Mouse (Mus musculus) cerebellum, postnatal 4 days (tissue): ENCODE data around the gene C1qtnf5.
"Not testable (repeated sequence)": the region's sequence is repeated elsewhere in the genome, so short reads cannot be mapped to it uniquely, and the experiment has no call there.

Experiments used
- DNase-seq, 2 experiments: peaks; one replicate each; pipeline ENCODE4 v3.0.0; 2022; ENCODE audit warnings: low spot score in 2 of 2, mixed read lengths in 1 of 2

Gene C1qtnf5

GRCm38 (mm10) chr9:44104881-44105280 lies 2.2 kb upstream of the C1qtnf5 start:
- DNase-seq, result no peak

- no peak for DNase-seq
Observed at GRCm38 (mm10) chr9:44105781-44106180, 1.3 kb upstream of the C1qtnf5 start.

GRCm38 (mm10) chr9:44106182-44106581 lies 863 bp upstream of the C1qtnf5 start:
- no peak for DNase-seq

- no peak for DNase-seq
Observed at GRCm38 (mm10) chr9:44106596-44106995, 449 bp upstream of the C1qtnf5 start.

GRCm38 (mm10) chr9:44107557-44108179 lies 623 bp downstream of the C1qtnf5 start:
- DNase-seq, result peak in 1 of 2 experiments; percentile 66

GRCm38 (mm10) chr9:44108269-44109055 lies 1.4 kb downstream of the C1qtnf5 start:
- no peak for DNase-seq

GRCm38 (mm10) chr9:44109360-44110095 lies 2.5 kb downstream of the C1qtnf5 start:
- peak; percentile 72 to 86 for DNase-seq

GRCm38 (mm10) chr9:44111909-44112308 lies 4.9 kb downstream of the C1qtnf5 start:
- DNase-seq, result not testable (repeated sequence)

- DNase-seq, result peak; percentile 91 to 97
Observed at GRCm38 (mm10) chr9:44113105-44113789, 6.2 kb downstream of the C1qtnf5 start, which contains the start of the genes Gm49380 and Rnf26. Gene Gm49380, minus strand, starts transcription at chr9:44113500. Gene Rnf26, minus strand, starts transcription at chr9:44113517.

- no peak for DNase-seq
Observed at GRCm38 (mm10) chr9:44114453-44114852, 7.4 kb downstream of the C1qtnf5 start.

- DNase-seq, result no peak
Observed at GRCm38 (mm10) chr9:44115599-44115998, 8.6 kb downstream of the C1qtnf5 start.

GRCm38 (mm10) chr9:44116182-44116581 lies 9.1 kb downstream of the C1qtnf5 start:
- no peak for DNase-seq

- peak in 1 of 2 experiments; percentile 29 for DNase-seq
Observed at GRCm38 (mm10) chr9:44119011-44119410, 12.0 kb downstream of the C1qtnf5 start.

GRCm38 (mm10) chr9:44119948-44120465 lies 13.0 kb downstream of the C1qtnf5 start:
- DNase-seq, result no peak

GRCm38 (mm10) chr9:44124317-44124716 lies 17.3 kb downstream of the C1qtnf5 start:
- no peak for DNase-seq

GRCm38 (mm10) chr9:44125026-44125425 lies 18.0 kb downstream of the C1qtnf5 start:
- DNase-seq, result no peak

GRCm38 (mm10) chr9:44125546-44126428 lies 18.7 kb downstream of the C1qtnf5 start:
- DNase-seq, result peak; percentile 76 to 88

GRCm38 (mm10) chr9:44126746-44127145 lies 19.7 kb downstream of the C1qtnf5 start:
- no peak for DNase-seq

- DNase-seq, result no peak
Observed at GRCm38 (mm10) chr9:44127351-44127801, 20.3 kb downstream of the C1qtnf5 start.

- no peak for DNase-seq
Observed at GRCm38 (mm10) chr9:44129633-44130032, 22.6 kb downstream of the C1qtnf5 start.
